Mouse (Mus musculus) ovary, postnatal 10 days (tissue): ENCODE results near the gene Zc3h18.

Source experiments
- DNase-seq: peaks from one replicate; pipeline ENCODE4 v3.0.0; 2022; ENCODE audit warnings: low spot score

Gene Zc3h18

GRCm38 (mm10) chr8:122393717-122394116, 17.3 kb downstream of the Zc3h18 start:
- no peak for DNase-seq

GRCm38 (mm10) chr8:122395291-122395690, 18.9 kb downstream of the Zc3h18 start:
- DNase-seq: no peak

GRCm38 (mm10) chr8:122398186-122398585, 21.8 kb downstream of the Zc3h18 start:
- DNase-seq: no peak

GRCm38 (mm10) chr8:122405146-122405805, 28.9 kb downstream of the Zc3h18 start:
- no peak for DNase-seq

- DNase-seq: no peak
These were observed 31.3 kb downstream of the Zc3h18 start for GRCm38 (mm10) chr8:122407678-122408077.

GRCm38 (mm10) chr8:122414311-122414710, 37.9 kb downstream of the Zc3h18 start:
- DNase-seq: no peak

- no peak for DNase-seq
These were observed 39.1 kb downstream of the Zc3h18 start for GRCm38 (mm10) chr8:122415554-122415953.

- no peak for DNase-seq
These were observed 43.6 kb downstream of the Zc3h18 start for GRCm38 (mm10) chr8:122419881-122420555.

GRCm38 (mm10) chr8:122421376-122422070, 45.1 kb downstream of the Zc3h18 start, which contains the start of gene Il17c:
Gene Il17c, plus strand, starts transcription at chr8:122422020.
- DNase-seq: no peak

- DNase-seq: no peak
These were observed 46.8 kb downstream of the Zc3h18 start for GRCm38 (mm10) chr8:122423217-122423616.

- no peak for DNase-seq
These were observed 47.2 kb downstream of the Zc3h18 start for GRCm38 (mm10) chr8:122423659-122424058.

GRCm38 (mm10) chr8:122426145-122426544, 49.7 kb downstream of the Zc3h18 start:
- no peak for DNase-seq

- DNase-seq: no peak
These were observed 51.2 kb downstream of the Zc3h18 start for GRCm38 (mm10) chr8:122427607-122428006.

GRCm38 (mm10) chr8:122428163-122428562, 51.8 kb downstream of the Zc3h18 start:
- no peak for DNase-seq

GRCm38 (mm10) chr8:122430058-122430636, 53.7 kb downstream of the Zc3h18 start:
- no peak for DNase-seq

- DNase-seq: no peak
These were observed 54.2 kb downstream of the Zc3h18 start for GRCm38 (mm10) chr8:122430646-122431045.

- peak; percentile 18 for DNase-seq
These were observed 55.5 kb downstream of the Zc3h18 start for GRCm38 (mm10) chr8:122431694-122432442.

- peak; percentile 46 for DNase-seq
These were observed 56.2 kb downstream of the Zc3h18 start, which contains the start of gene Cyba for GRCm38 (mm10) chr8:122432443-122433268. Gene Cyba, minus strand, starts transcription at chr8:122432930.

- no peak for DNase-seq
These were observed 57.0 kb downstream of the Zc3h18 start for GRCm38 (mm10) chr8:122433269-122433905.

- DNase-seq: no peak
These were observed 59.0 kb downstream of the Zc3h18 start for GRCm38 (mm10) chr8:122435375-122435774.
